Mouse (Mus musculus) cerebellum, postnatal 36 days (tissue): ENCODE data around the gene Zfp354c.
A peak's percentile ranks its signal among the peaks of the same experiment; 100 is the strongest.

Experiments used
- DNase-seq, 2 experiments: peaks; one replicate each; pipeline ENCODE4 v3.0.0; 2021 to 2022; ENCODE audit warnings: mixed read lengths in 2 of 2

Gene Zfp354c

DNA sequence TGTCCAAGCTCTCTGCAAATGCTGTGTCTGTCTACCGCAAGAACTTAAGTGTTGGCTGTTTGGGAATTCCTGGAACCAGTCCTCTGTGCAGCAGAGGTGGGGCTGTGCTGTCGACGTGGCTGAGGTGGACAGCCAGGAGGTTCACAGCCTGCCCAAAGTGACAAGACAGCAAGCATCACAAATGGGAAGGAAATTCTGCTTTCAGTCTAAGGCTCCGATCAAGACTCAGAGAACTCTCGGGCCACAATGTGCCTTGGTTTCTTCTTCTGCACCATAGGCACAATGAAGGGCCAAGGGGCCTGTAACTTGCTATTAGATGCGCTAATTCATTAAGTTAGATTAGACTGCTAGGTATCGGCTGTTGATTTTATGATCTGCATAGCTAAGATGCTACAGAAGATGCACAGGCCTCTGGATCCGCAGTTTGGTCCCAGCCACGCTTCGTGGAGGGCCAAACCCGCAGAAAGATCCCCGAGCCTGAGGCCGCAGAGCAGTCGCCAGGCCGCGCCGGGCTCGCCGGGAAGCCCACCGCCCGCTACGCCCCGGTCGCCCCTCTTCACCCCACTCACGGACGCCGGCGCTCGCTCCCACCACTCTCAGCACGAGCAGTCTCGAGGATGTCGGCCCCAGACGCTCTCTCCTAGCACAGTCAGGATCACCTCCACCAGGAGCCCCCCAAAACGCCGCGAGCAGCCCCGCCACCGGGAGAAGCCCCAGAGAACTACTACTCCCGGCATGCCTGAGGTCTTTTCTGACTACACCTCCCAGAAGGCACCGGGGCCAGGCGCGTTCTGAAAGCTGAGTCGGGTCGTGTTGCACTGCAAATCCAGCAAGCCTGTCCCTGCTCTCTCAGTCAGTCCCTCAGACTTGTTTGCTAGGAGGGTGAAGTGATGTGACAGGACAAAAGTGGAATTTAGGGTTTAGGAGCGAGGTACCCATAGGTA, at the start of gene Zfp354c:
Zfp354c (minus strand) TSS at position 715 of the 944 bp plus-strand sequence.
- DNase-seq, result peak; percentile 87

DNA sequence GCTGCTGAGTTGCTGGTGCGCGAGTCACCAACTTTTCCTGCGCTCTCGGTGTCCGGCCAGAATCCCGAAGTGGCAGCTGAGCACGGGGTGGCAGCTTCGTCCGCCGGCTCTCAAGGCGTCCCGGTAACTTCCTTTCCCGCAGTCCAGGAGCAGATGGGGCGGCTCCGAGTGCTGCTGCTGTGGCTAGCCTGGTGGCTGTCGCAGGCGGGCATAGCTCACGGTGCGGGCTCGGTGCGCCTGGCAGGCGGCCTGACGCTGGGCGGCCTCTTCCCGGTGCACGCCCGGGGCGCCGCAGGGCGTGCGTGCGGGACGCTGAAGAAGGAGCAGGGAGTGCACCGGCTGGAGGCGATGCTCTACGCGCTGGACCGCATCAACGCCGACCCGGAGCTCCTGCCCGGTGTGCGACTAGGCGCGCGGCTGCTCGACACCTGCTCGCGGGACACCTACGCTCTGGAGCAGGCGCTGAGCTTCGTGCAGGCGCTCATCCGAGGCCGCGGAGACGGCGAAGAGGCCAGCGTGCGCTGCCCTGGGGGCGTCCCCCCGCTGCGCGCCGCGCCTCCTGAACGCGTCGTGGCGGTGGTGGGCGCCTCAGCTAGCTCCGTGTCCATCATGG, 23.6 kb upstream of the Zfp354c start:
- peak in 1 of 2 experiments; percentile 9 for DNase-seq

DNA sequence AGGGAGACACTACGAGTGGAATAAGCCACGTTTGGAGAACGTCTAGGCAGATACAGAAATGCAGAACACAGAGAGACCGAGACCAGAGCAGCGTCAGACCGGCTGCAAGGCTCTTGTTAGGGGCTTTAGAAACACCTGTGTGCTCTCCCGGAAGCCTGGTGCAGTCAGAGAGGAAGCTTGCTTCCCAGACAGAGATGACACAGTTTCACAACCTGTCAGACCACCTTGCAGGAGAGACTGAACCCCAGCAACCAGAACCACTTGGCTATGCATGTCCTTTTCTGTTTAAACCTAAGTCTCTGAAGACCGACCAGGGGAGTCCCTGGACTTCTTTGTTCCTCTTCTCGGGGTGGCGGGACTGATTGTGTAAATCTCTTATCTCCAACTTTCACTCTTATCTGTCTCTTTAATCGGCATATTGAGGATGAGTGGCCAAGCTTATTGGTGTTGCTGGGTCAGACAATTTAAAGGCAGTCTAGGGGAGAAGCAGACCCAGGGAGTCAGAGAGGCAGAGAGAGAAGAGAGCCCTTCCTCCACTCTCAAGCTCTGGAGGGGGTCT, 22.7 kb upstream of the Zfp354c start, which contains the start of gene Grm6:
Grm6 (plus strand) TSS at position 509 of the 559 bp plus-strand sequence.
- no peak for DNase-seq

DNA sequence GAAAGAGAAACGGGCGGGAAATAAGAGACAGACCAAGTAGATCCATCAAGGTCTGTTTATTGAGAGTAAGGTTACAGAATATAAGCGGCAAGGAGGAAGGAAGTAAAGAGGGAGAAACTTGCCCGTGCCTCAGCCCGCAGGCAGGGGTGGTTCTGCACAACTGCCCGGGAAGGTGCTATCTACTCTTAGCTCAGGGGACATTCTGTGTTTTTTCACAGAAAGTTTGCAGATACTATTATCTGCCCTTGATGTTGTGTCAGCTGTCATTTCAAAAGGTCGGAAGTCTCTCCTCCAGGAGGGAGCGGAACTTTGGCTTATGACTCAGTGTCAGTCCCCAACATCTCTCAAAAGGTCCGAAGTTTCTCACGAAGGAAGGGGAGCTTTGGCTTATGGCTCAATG, 21.8 kb upstream of the Zfp354c start:
- DNase-seq, result no peak

DNA sequence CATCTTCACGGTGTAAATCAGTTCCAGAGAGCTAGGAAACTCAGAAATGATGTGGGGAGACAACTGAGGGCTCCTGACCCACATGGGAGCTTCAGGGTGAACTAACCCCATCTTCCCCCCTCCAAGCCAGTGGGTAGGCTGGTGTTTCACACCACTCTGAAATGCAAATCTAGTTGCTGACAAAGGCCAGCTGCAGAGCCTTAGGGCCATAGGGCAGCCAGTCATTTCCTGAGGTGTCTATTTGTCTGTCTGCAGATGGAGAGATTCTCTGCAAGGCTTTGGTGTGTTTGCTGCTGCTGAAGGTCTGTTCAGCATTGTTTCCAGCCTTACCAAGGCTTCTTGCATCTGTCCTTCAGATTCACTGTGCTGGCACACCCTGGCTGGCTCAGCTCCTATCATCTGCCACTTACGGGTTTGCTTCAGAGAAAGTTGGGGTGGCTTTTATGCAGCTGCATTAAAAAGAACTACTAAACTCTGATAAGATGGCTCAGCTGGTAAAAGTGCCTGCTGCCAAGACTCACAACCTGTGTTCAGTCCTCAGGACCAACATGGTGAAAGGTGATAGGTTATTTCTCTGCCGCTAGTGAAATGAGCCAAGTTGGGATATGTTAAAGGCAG, 21.1 kb upstream of the Zfp354c start:
- DNase-seq, result no peak

DNA sequence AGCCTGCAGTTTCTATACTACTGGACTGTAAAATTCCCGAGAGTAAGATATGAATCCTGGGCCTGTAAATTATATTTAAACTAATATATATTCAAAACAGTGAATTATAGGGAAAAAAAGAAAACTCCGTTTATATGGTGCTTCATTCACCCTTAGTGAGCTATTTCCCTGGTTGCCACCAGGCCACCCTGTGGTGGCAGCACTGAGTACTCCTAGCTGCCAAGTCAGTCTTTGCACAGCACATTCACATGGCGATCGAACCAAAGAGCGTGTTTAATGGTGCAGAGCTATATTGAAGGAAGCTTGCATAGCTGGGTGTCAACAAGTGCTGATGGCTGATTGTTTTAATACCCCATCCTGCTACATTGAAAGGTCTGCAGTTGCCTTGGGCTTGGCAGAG, 19.5 kb upstream of the Zfp354c start:
- DNase-seq, result no peak

DNA sequence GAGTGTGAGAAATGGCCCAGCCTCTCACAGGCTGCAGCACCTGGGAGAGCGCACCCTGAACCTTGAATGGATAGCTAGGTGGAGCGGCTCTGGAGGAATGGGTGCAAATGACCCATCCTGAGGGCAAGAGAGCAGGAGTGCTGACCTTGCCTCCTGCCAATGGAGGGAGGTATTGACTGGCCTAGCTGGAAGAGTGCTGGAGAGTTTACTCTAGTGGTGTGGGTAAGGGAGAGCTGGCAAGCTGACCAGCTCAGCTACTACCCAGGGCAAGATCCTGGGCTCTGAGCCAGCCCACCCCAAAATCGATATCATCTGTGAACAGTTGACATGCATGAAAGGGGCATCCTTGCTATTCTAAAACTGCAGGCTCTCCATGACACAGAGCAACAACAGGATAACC, 18.4 kb upstream of the Zfp354c start:
- no peak for DNase-seq

DNA sequence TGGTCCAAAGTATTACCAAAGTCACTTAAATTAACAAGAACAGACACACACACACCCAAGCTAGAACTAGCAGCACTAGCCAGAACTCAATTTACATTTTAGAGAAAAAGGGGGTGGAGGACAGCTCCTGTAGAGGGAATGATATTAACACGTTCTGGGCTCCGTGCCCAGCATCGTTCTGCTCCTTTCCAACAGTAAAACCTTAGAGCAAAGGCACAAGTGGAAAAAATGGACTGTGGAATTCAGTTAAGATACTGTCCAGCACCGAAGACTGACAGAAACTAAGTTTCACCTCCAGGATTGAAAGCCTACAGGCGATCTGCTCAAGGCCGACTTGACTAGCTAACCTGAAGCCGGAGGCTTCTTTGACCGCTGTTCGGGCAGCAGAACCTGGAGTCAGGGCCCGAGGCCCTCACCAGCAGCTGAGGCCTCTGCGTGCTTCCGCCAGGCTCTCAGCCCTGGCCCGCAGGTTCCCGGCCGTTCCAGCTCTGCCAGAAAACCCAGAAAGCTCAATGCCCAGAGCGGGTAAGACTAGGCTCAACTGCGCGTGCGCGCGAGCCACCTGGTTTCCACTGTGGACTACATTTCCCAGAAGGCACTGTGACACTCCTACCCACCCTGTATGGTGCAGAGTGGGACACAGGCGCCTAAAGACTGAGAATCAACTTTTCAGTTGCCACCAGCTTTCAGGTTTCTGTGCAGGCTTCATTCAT, 13.7 kb upstream of the Zfp354c start, which contains the start of gene Zfp879:
Zfp879 (minus strand) TSS at position 530 of the 713 bp plus-strand sequence.
- peak; percentile 99 for DNase-seq

DNA sequence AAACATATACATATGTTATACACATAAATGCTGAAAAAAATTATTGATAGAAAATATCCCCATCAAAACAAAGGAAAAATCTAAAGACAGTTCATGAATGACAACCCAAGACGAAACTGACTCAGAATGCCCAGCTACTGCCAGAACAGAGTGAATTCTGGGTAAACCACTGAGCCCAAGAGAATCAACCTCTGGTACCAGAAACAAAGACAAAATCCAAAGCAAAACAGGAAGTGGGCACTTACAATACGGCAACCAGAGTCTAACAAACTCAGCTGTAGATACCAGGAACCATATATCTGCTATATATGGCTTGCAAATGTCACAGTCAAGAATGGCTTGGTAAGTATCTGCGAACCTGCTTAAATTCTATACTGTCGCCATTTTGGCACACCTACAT, 8.2 kb upstream of the Zfp354c start:
- no peak for DNase-seq

DNA sequence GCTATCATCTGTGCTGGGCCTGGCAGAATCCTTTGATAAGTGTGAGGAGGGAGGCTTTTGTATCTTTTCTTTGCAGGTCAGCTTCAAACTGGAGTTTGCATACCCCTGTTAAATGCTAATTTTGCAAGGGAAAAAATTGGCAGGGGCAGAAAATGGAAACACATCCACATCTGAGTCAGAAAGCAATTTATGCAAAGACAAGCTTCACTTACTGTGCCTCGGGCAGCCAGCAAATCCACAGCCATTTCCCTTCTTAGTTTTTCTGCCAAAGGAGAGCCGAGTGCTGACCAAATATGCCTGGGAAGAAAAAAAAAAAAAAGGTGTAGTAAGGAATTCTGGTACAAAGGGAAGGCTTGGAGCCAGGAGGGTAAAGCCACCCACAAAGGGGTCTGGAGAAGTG, 1.3 kb downstream of the Zfp354c start:
- DNase-seq, result no peak

DNA sequence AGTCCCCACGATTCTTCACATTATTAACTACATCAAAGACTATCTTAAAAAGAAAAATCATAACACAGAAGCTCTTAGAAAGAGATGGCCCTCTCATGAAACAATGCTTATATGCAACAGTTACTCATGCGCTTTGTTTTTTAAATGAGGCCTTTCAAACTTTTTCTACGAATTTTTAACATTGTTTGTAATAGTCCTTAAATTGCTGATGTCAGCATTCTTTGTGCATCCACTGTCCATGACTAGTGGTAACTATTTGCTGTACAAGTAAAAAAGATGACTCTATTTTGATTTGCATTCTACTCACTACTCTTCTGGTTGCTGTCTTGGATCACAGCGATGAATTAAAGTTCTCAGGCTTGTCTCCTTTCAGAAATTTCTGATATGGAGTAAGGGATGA, 13.3 kb downstream of the Zfp354c start:
- DNase-seq, result no peak

DNA sequence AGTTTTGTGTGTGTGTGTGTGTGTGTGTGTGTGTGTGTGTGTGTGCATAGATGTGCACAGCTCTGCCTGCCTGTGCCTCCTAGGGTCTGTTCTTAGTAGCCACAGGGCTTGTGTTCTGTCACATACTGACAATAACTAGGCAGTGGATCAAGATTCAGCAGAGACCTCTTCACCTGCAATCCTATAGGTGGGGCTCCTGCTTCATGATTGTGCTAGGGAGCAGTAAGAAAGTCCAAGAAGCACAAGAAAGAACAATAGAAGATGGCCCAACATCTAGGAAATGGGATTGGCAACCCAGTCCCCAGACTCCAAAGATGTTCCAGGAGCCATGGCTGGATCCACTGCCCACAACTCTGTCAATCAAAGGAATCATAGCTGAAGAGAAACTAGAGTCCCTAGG, 28.7 kb downstream of the Zfp354c start:
- no peak for DNase-seq

DNA sequence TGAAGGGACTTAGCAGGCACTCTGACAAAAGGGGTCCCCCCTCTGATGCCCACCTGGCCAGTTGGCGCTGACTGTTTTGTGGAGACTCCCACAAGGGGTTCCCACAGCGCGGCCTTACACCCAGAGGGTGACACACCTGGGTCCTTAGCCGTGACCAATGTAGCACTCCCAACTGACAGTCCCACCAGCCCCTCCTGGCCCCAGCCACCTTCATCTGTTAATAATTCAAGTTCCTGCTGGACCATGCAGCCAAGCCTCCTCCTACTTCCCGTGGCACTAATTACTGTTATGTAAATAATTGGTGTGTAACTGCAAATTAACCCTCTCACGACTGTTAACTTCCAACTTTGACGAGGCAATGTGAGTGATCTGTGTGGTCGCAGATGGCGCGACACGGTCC, 29.9 kb downstream of the Zfp354c start:
- DNase-seq, result no peak

DNA sequence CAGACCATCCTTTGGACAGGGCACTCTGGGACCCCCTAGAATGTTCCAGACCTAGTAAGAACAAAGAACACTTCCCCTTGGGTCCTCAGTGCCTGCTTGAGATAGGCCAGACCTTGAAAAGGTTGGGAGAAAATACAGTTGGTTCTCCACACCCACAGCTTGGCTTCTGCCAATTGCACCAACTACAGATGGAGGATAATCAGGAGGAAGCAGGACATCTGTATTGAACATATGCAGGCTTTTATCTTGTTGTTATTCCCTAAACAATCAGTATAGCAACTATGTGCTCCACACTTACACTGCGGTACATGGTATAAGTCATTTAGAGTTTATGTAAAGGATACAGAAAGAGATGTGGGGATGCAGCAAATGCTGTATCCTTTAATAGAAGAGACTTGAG, 56.5 kb downstream of the Zfp354c start:
- DNase-seq, result no peak

DNA sequence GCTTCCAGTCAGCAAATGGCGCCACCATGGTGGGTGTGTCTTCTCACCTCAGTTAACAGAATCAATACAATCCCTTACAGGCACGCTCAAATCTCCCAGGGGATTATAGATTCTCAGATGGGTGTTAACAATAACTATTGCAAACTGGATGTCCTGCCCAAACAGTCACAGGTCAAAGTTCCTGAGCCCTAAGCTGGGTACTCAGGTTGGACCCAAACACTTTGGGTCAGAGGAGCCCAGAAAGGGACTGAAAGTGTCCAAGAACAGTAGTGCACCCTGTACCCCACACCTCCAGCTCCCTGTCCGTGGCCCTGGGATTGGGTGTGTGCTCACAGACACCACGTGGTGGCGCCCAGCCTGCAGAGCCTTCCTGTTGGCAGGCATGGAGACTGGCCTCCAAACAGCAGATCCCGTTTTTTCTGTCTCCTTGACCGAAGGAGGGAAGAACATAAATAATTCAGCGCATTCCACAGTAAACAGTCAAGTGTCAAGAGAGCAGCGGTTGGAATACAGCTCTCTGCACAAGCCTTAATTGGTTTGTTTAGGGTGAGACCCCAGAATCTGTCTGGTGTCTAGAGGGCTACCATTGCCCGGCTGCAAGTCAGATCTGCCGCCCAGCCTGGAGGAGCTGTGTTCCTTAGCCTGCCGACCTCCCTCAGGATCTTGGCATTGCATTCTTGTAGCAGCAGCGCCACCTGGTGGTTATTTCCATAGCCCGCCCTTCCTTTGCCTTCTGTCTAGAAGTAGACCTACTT, 58.4 kb downstream of the Zfp354c start:
- DNase-seq, result peak; percentile 88 to 93

DNA sequence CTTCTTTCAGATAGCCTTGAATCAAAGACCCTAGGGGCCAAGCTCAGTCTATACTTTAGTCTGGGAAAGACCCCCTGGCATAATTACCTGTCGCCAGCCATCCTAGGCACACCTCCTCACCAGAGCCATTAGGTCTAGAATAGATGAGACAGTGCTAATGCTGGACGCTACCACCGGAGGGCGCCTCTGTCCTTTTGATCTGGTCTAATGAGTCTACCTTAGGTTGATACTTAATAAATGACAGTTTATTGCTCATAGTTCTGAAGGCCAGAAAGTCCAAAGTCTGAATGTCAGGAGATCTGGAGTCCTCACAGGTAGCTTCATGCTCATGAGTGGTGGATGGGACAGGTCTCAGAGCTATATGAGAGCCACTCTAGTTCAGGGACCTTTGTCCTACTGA, 60.5 kb downstream of the Zfp354c start:
- peak; percentile 62 to 63 for DNase-seq

DNA sequence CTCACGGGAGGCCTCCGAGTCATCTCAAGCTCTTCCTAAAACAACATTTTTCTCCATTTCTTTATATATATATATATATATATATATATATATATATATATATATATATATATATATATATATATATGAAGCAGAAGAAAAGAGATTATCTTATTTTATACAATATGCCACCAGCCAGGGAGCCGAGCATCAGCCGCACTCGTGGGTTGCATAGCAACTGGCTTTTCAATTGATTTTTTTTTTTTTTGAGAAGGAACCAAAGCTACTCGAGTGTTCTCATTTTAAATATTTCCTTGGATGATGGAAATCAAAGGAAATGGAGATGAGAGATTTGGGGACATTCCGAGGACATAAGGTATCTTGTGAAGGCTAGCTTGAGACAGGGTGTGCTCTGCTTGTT, 61.1 kb downstream of the Zfp354c start:
- DNase-seq, result no peak
